Mouse (Mus musculus) stomach, postnatal 0 days (tissue): ENCODE measurements at regions not wholly inside any gene's neighbourhood (a gene's known extent, or its start where the extent isn't known, plus 50 kb on each side); places are given as distances from the start of the nearest gene placed in this dataset.

Source experiments
- ATAC-seq: fragments of 200-750 bp; cut with Nextera tagmentation; 2 replicates; pipeline ENCODE4 v1.8.0; 2017; ENCODE audit not compliant: low FRiP score, low TSS enrichment
- DNase-seq: peaks from one replicate; pipeline ENCODE4 v3.0.0-alpha.2; 2016; ENCODE audit warnings: low spot score
- H3K27ac ChIP-seq: fragments of 300-500 bp; sonication (generic); replicated peaks from 2 replicates; pipeline ENCODE4 v1.5.1; 2014; ENCODE audit warnings: mild to moderate bottlenecking, control low read depth
- H3K27me3 ChIP-seq: fragments of 300-500 bp; sonication (generic); 2 replicates; pipeline ENCODE4 v1.6.1; 2014; ENCODE audit warnings: low read length; ENCODE audit not compliant: control insufficient read depth, insufficient read depth
- H3K36me3 ChIP-seq: fragments of 300-500 bp; sonication (generic); 2 replicates; pipeline ENCODE4 v1.6.1; 2014; ENCODE audit warnings: low read length, mixed read lengths; ENCODE audit not compliant: control insufficient read depth, insufficient read depth
- H3K4me1 ChIP-seq: fragments of 300-500 bp; sonication (generic); replicated peaks from 2 replicates; pipeline ENCODE4 v1.6.1; 2014; ENCODE audit warnings: antibody characterized with exemption; ENCODE audit not compliant: control insufficient read depth, insufficient read depth
- H3K4me2 ChIP-seq: fragments of 300-500 bp; sonication (generic); replicated peaks from 2 replicates; pipeline ENCODE4 v1.6.1; 2014; ENCODE audit warnings: low read depth, mild to moderate bottlenecking, control low read depth, moderate library complexity
- H3K4me3 ChIP-seq: fragments of 300-500 bp; sonication (generic); 2 replicates; pipeline ENCODE4 v1.5.1; 2014; ENCODE audit warnings: low read depth, low read length, control low read depth
- H3K9ac ChIP-seq: fragments of 300-500 bp; sonication (generic); 2 replicates; pipeline ENCODE4 v1.6.1; 2014; ENCODE audit warnings: mild to moderate bottlenecking, low read length, control low read depth, mixed read lengths
- H3K9me3 ChIP-seq: fragments of 300-500 bp; sonication (generic); 2 replicates; pipeline ENCODE4 v1.6.1; 2016; ENCODE audit warnings: low read length; ENCODE audit not compliant: control insufficient read depth
- CTCF ChIP-seq: IDR thresholded peaks from 2 replicates; pipeline ENCODE4 v1.5.1; 2016; ENCODE audit warnings: antibody characterized with exemption, low read depth, mild to moderate bottlenecking, moderate library complexity
- EP300 ChIP-seq: optimal IDR thresholded peaks from 2 replicates; pipeline ENCODE3; 2016; ENCODE audit warnings: antibody characterized with exemption
- WGBS: fragments of 180-500 bp; shearing (Covaris S2); extraction: QIAGEN DNeasy Blood & Tissue Kit; methylation state at CpG from one replicate; pipeline ENCODE4 v1.1.7; 2014; 5-methylcytosine and 5-hydroxymethylcytosine counted together

- no peak overlapping the region for H3K4me3 ChIP-seq
- no peaks in the 10 kb centered on the region for H3K4me1 ChIP-seq
- H3K4me2 ChIP-seq: no peak overlapping the region
- WGBS: 73% methylated on average over 4 of the region's 4 CpGs
- no peaks in the 10 kb centered on the region for H3K9me3 ChIP-seq
- no peaks in the 10 kb centered on the region for H3K27me3 ChIP-seq
- ATAC-seq (no peak), DNase-seq (no peak)
- no peak overlapping the region for H3K27ac ChIP-seq
- TF ChIP-seq CTCF (no peak), EP300 (no peak)
- H3K9ac ChIP-seq: no peak overlapping the region
- no peaks in the 10 kb centered on the region for H3K36me3 ChIP-seq
Measured at GRCm38 (mm10) chr9:112431920-112432437, 196.2 kb upstream of the Arpp21 start.

DNA sequence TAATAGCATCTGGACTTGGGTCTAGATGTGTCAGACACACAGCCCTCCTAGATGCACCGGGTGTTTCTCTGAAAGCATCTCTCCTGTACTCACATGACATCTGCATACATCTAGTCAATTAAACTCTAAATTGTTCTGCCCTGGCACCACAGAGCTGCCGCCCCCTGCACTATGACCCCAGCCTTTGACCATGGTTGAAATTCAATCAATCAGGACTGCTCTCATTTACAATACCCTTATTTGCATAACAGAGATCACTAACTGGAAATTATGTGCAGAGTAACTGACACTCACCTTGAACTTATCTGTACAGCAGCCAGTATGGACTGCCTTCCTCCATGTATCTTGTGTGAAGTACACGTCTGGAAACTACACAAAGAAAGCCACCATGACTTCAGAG, 193.5 kb upstream of the Arpp21 start:
- H3K4me1 ChIP-seq: no peaks in the 10 kb centered on the region
- H3K9me3 ChIP-seq: no peaks in the 10 kb centered on the region
- ATAC-seq (no peak), DNase-seq (no peak)
- no peaks in the 10 kb centered on the region for H3K27me3 ChIP-seq
- TF ChIP-seq EP300: no peak
- TF ChIP-seq CTCF: no peak
- H3K4me2 ChIP-seq: no peak overlapping the region
- no peak overlapping the region for H3K9ac ChIP-seq
- no peaks in the 10 kb centered on the region for H3K36me3 ChIP-seq
- no peak overlapping the region for H3K27ac ChIP-seq
- no peak overlapping the region for H3K4me3 ChIP-seq
- WGBS: 72% methylated on average over 3 of the region's 3 CpGs

DNA sequence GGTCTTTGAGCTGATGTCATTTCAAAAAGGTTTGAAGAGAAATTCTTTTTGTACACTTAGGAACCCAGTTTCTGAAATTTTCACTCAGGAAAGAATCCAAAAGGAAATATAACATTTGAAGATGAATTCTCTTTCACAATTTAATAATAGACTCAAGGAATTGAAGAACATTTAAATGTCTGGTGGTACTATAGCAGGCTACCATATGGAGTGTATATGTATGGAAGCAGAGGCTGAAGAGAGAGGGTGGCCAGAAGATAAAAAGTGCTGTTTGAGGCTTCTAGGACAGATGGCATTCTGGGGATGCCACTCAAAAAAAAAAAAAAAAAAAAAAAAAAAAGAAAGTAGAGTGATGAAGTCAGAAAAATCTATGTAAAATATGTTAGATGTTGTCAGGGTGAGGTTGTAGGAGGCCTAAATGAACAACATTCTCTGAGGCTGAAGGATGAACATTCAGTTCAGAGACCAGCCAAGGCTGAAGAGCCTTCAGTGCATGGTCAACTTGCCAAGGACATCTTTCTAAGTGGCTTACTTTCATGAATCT, 170.1 kb upstream of the Arpp21 start:
- no peak overlapping the region for H3K4me2 ChIP-seq
- no peak overlapping the region for H3K4me3 ChIP-seq
- no peaks in the 10 kb centered on the region for H3K36me3 ChIP-seq
- no peaks in the 10 kb centered on the region for H3K27me3 ChIP-seq
- no peaks in the 10 kb centered on the region for H3K4me1 ChIP-seq
- no peak overlapping the region for H3K27ac ChIP-seq
- no peaks in the 10 kb centered on the region for H3K9me3 ChIP-seq
- DNase-seq (no peak), ATAC-seq (no peak)
- TF ChIP-seq EP300: no peak
- no peak for TF ChIP-seq CTCF
- no peak overlapping the region for H3K9ac ChIP-seq

DNA sequence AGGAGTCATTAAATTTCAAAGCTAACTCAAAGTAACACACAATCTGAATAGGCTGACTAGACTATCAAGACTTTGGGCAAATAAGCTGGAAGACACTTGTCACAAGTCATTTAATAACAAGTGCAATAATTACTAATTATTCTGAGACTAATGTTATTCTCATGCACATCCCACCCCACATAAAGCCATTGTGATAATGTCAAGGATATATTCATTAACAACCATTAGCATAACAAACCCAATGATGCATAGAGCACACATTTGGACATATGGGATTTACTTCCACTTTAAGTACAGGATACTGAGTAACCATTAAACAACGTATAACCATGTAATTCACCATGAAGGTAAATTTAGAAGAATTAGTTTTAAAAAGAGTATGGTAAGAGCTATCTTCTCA, 135.0 kb upstream of the Arpp21 start:
- no peak for ATAC-seq
- no peak for TF ChIP-seq CTCF
- TF ChIP-seq EP300: no peak
- Histone ChIP-seq H3K4me2 (no peak overlapping the region), H3K27ac (no peak overlapping the region), H3K9ac (no peak overlapping the region), H3K9me3 (no peaks in the 10 kb centered on the region), H3K36me3 (no peaks in the 10 kb centered on the region), H3K4me1 (no peaks in the 10 kb centered on the region), H3K4me3 (no peak overlapping the region), H3K27me3 (no peaks in the 10 kb centered on the region)
- no peak for DNase-seq
- 76% methylated on average over 1 of the region's 1 CpGs for WGBS

- Histone ChIP-seq H3K36me3 (no peaks in the 10 kb centered on the region), H3K4me3 (no peak overlapping the region), H3K9ac (no peak overlapping the region), H3K27me3 (no peaks in the 10 kb centered on the region), H3K9me3 (no peaks in the 10 kb centered on the region), H3K27ac (no peak overlapping the region), H3K4me2 (no peak overlapping the region), H3K4me1 (no peaks in the 10 kb centered on the region)
- no peak for TF ChIP-seq EP300
- TF ChIP-seq CTCF: no peak
- ATAC-seq: no peak
- no peak for DNase-seq
Measured at GRCm38 (mm10) chr9:112367291-112367690, 131.6 kb upstream of the Arpp21 start.

GRCm38 (mm10) chr9:112361355-112361754, 125.6 kb upstream of the Arpp21 start:
- H3K27me3 ChIP-seq: no peaks in the 10 kb centered on the region
- no peak overlapping the region for H3K4me3 ChIP-seq
- no peak overlapping the region for H3K9ac ChIP-seq
- H3K9me3 ChIP-seq: no peaks in the 10 kb centered on the region
- H3K4me2 ChIP-seq: no peak overlapping the region
- DNase-seq (no peak), ATAC-seq (no peak)
- 76% methylated on average over 3 of the region's 3 CpGs for WGBS
- no peaks in the 10 kb centered on the region for H3K36me3 ChIP-seq
- no peaks in the 10 kb centered on the region for H3K4me1 ChIP-seq
- TF ChIP-seq CTCF (no peak), EP300 (no peak)
- no peak overlapping the region for H3K27ac ChIP-seq
